Mouse (Mus musculus): Measurements from ENCODE around the gene Prok1.

DNA sequence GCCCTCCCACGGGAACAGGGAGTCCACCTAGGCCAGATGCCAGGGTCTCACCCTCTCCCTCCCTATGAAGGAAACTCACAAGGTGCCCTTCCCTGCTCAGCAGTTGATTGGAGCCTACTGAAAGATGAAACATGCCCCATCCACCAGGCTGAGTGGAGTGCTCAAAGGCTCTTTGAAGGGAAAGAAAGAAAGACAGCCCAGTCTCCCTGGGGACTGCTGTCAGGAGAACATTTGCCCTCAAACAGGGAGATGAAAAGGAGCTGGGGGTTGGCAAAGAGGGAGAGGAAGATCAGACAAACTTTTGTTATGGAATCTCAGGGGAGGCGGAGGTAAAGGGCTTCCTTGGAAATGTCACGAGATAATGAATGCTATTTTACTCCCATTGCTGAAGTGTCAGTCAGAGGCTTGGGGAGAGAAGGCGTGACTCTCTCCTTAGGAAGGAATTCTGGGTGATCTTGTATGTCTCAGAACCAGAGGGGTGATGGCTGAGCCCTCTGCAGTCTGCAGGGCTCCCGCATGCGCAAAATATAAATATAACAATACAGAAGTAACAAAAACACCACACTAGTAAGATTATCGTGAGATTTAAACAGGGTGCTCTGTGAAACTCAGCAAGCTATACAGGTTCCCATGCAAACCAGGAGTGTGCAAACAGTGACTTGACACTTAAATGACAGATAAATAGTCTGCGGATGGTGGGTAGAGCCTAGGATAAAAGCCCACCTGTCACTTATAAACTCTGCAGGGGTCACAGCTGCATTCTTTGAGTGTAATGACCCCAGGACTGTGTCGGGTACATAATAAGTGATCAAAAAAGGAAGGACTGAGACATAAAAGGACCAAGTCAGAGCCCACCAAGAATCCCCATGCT, 38.0 kb downstream of the Prok1 start:
- TF ChIP-seq CTCF (IDR thresholded peaks at IDR 0.05; ENCODE audit: control insufficient read depth, insufficient read depth, insufficient read length) (no peak), MAX (IDR thresholded peaks at IDR 0.05) (no peak), MYOG (IDR thresholded peaks at IDR 0.05; ENCODE audit: control insufficient read depth, extremely low read depth, insufficient read length) (no peak), USF1 (IDR thresholded peaks at IDR 0.05; ENCODE audit: low read depth) (no peak), FOSL1 (IDR thresholded peaks at IDR 0.05; ENCODE audit: insufficient read depth, low read length, poor library complexity, severe bottlenecking) (no peak), MYOD1 (IDR thresholded peaks at IDR 0.05; ENCODE audit: control insufficient read depth, insufficient read length, low read depth) (no peak)

All from C2C12 (cell line).